Mouse (Mus musculus): ENCODE results near the gene Hist1h4k.
"Not testable (repeated sequence)": the region's sequence is repeated elsewhere in the genome, so short reads cannot be mapped to it uniquely, and the experiment has no call there.

The Hist1h4k gene

GRCm38 (mm10) chr13:21754294-21755001, 4.1 kb upstream of the Hist1h4k start:
- DNase-seq (ENCODE audit: low spot score): not testable (repeated sequence)

- DNase-seq (ENCODE audit: low spot score): peak; percentile 78
Measured at GRCm38 (mm10) chr13:21753524-21754285, 3.4 kb upstream of the Hist1h4k start, which contains the start of the genes Hist1h2ak and Hist1h2bn. Gene Hist1h2ak (minus strand): TSS chr13:21753827. Gene Hist1h2bn (plus strand): TSS chr13:21754123.

GRCm38 (mm10) chr13:21753051-21753523, 2.8 kb upstream of the Hist1h4k start:
- no peak for DNase-seq (ENCODE audit: low spot score)

- DNase-seq (ENCODE audit: low spot score): no peak
Measured at GRCm38 (mm10) chr13:21752356-21752755, 2.1 kb upstream of the Hist1h4k start.

GRCm38 (mm10) chr13:21751827-21752226, 1.5 kb upstream of the Hist1h4k start:
- DNase-seq (ENCODE audit: low spot score): no peak

GRCm38 (mm10) chr13:21751417-21751816, 1.1 kb upstream of the Hist1h4k start:
- DNase-seq (ENCODE audit: low spot score): no peak

- DNase-seq (ENCODE audit: low spot score): no peak
Measured at GRCm38 (mm10) chr13:21749387-21750158, 732 bp downstream of the Hist1h4k start.

- DNase-seq (ENCODE audit: low spot score): no peak
Measured at GRCm38 (mm10) chr13:21745006-21745405, 5.3 kb downstream of the Hist1h4k start.

- peak; percentile 81 for DNase-seq (ENCODE audit: low spot score)
Measured at GRCm38 (mm10) chr13:21734906-21735767, 15.2 kb downstream of the Hist1h4k start, which contains the start of gene Hist1h4j. Gene Hist1h4j (plus strand): TSS chr13:21735064.

GRCm38 (mm10) chr13:21734010-21734905, 16.0 kb downstream of the Hist1h4k start:
- peak; percentile 78 for DNase-seq (ENCODE audit: low spot score)

- DNase-seq (ENCODE audit: low spot score): no peak
Measured at GRCm38 (mm10) chr13:21733466-21733865, 16.8 kb downstream of the Hist1h4k start.

- DNase-seq (ENCODE audit: low spot score): no peak
Measured at GRCm38 (mm10) chr13:21729544-21729943, 20.8 kb downstream of the Hist1h4k start.

GRCm38 (mm10) chr13:21727948-21728572, 22.2 kb downstream of the Hist1h4k start:
- no peak for DNase-seq (ENCODE audit: low spot score)

GRCm38 (mm10) chr13:21722993-21723836, 27.1 kb downstream of the Hist1h4k start:
- DNase-seq (ENCODE audit: low spot score): no peak

- no peak for DNase-seq (ENCODE audit: low spot score)
Measured at GRCm38 (mm10) chr13:21722373-21722925, 27.9 kb downstream of the Hist1h4k start.

GRCm38 (mm10) chr13:21721757-21722372, 28.4 kb downstream of the Hist1h4k start, which contains the start of gene Hist1h2bm:
Gene Hist1h2bm (plus strand): TSS chr13:21722044.
- DNase-seq (ENCODE audit: low spot score): peak; percentile 70

GRCm38 (mm10) chr13:21721107-21721756, 29.1 kb downstream of the Hist1h4k start:
- not testable (repeated sequence) for DNase-seq (ENCODE audit: low spot score)

All from layer of hippocampus, adult 11-12 months (tissue).